Mouse (Mus musculus): ENCODE results near the gene Ptprb. TPM values are rescaled to one million over a fixed set of nuclear protein-coding genes. Genes with fewer than 3 reads are reported as not detected.

Ptprb gene
- polyA plus RNA-seq, 1 experiment from 2014 or later, result 2.1 TPM

DNA sequence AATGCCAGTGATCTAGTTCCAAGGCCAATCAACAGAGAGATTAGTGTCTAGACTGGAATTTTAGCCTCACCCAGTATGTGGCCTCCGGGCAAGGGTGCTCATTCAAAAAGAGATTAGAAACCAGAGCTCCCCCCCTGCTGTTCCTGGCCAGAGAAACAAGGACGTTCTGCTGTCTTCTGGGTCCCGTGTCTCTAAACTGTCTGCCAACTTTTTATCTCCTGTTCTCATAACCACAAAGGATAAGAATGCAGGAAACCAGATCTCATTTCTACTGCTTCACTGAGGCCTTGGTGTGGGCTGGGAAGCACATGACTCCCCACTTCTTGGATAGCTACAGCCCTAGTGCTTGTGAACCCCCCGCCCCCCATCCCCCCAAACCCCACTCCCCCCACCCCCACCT is 119.3 kb downstream of the Ptprb start:
- H3K27ac ChIP-seq, result no peak overlapping the region
- no peaks in the 10 kb centered on the region for H3K36me3 ChIP-seq
- no peaks in the 10 kb centered on the region for H3K9me3 ChIP-seq
- H3K4me1 ChIP-seq (replicated peaks), result peaks cover 6% of the 10 kb centered on the region; the same call in 1 of the 2 replicates
- H3K4me3 ChIP-seq, result no peak overlapping the region
- WGBS, result 40% methylated on average over 4 of the region's 4 CpGs
- DNase-seq (ENCODE audit: low spot score), result no peak
- H3K27me3 ChIP-seq (ENCODE audit: insufficient read depth, poor library complexity, severe bottlenecking), result peaks cover 11% of the 10 kb centered on the region

DNA sequence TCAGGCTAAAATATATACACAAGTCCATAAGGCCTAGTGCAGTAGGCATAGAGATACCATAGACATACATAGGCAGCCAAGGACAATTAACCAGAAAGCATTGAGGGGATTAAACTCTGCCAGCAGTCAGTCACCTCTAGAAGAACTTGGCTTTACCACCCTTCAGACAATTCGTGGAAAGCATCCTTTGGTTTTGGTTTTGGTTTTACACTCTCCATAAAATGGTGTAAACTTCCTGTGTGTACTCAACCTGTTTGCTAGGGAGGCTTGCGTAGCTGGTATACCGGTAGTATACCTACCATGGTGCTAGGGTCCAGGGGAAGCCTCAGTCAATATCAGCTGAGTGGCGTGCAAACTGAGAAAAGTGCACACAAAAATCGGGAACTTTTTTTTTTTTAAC is 121.0 kb downstream of the Ptprb start:
- no peak for DNase-seq (ENCODE audit: low spot score)
- H3K36me3 ChIP-seq, result no peaks in the 10 kb centered on the region
- peaks cover 6% of the 10 kb centered on the region for H3K27me3 ChIP-seq (ENCODE audit: insufficient read depth, poor library complexity, severe bottlenecking)
- no peaks in the 10 kb centered on the region for H3K9me3 ChIP-seq
- H3K27ac ChIP-seq, result no peak overlapping the region
- no peak overlapping the region for H3K4me3 ChIP-seq
- peaks cover 6% of the 10 kb centered on the region; the same call in 1 of the 2 replicates for H3K4me1 ChIP-seq (replicated peaks)
- WGBS, result 82% methylated on average over 5 of the region's 5 CpGs

DNA sequence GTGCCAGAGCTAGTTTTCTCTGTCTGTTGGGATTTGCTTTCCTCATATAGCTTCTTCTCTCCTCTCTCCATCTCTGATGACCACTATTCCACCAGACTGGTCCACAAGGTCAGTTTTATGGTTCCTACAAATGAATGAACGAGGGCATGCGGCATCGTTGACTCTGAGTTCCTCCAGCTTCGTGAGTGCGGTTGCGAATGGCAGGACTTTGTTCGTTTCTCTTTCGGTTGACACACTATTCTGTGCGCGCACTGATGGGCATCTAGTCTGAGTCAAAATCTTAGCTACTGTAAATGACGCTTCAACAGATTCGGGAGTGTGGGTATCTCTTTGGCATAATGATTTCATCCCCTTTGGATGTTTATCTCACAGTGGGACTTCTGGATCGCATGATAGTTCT is 121.6 kb downstream of the Ptprb start:
- DNase-seq (ENCODE audit: low spot score), result no peak
- Histone ChIP-seq H3K27me3 (ENCODE audit: insufficient read depth, poor library complexity, severe bottlenecking) (peaks cover 3% of the 10 kb centered on the region; the same call in 1 of the 2 replicates), H3K27ac (no peak overlapping the region), H3K36me3 (no peaks in the 10 kb centered on the region), H3K4me1 (replicated peaks) (peaks cover 6% of the 10 kb centered on the region; the same call in 1 of the 2 replicates), H3K4me3 (no peak overlapping the region), H3K9me3 (no peaks in the 10 kb centered on the region)
- 91% methylated on average over 13 of the region's 13 CpGs for WGBS

GRCm38 (mm10) chr10:116397573-116397972 is 122.2 kb downstream of the Ptprb start:
- H3K4me1 ChIP-seq (replicated peaks), result peaks cover 6% of the 10 kb centered on the region; the same call in 1 of the 2 replicates
- whole genome bisulfite sequencing, result 35% methylated on average over 14 of the region's 14 CpGs
- DNase-seq (ENCODE audit: low spot score), result peak; percentile 6
- H3K27ac ChIP-seq, result no peak overlapping the region
- no peaks in the 10 kb centered on the region for H3K9me3 ChIP-seq
- peak overlapping the region; percentile 30 for H3K4me3 ChIP-seq
- H3K36me3 ChIP-seq, result no peaks in the 10 kb centered on the region
- H3K27me3 ChIP-seq (ENCODE audit: insufficient read depth, poor library complexity, severe bottlenecking), result peaks cover 3% of the 10 kb centered on the region; the same call in 1 of the 2 replicates

GRCm38 (mm10) chr10:116397973-116398372 is 122.7 kb downstream of the Ptprb start:
- Histone ChIP-seq H3K36me3 (no peaks in the 10 kb centered on the region), H3K27ac (no peak overlapping the region), H3K4me3 (peak overlapping the region; percentile 30; the same call in 1 of the 2 replicates), H3K4me1 (replicated peaks) (peaks cover 6% of the 10 kb centered on the region; the same call in 1 of the 2 replicates), H3K9me3 (no peaks in the 10 kb centered on the region), H3K27me3 (ENCODE audit: insufficient read depth, poor library complexity, severe bottlenecking) (peaks cover 3% of the 10 kb centered on the region; the same call in 1 of the 2 replicates)
- 59% methylated on average over 12 of the region's 12 CpGs for WGBS
- DNase-seq (ENCODE audit: low spot score), result no peak

DNA sequence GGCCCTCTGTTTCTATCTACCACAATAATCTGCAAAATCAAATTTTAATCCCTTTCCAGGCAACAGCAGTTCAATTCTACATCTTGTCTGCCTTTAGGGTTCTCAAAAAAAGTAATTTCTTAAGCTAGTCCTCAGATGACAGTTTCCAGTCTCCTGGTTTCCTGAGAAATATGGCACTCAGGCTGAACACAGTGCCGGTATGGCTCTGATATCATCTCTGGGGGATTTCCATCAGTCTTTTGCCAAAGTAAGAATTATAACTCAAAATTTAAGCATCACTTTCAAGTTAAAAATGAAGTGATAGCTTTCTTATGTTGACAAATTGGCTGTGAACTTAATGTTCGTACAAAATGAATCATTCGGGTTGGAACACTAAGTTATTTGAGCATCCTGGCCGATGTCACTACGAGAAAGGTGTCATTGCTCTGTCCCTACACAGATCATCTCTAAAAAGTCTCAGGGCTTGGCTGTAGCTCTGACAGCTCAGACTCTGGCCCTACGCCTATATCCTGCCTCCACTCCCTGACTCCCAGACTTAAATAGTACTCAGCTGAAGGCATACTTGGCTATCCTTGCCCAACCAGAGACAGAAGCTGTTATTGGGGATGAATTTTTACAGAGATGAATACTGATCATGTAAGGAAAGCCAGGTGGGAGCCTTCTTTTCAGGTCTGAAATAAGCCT is 127.6 kb downstream of the Ptprb start:
- H3K4me1 ChIP-seq (replicated peaks), result peaks cover under 1% of the 10 kb centered on the region; the same call in 1 of the 2 replicates
- no peaks in the 10 kb centered on the region for H3K9me3 ChIP-seq
- H3K4me3 ChIP-seq, result no peak overlapping the region
- H3K27ac ChIP-seq, result no peak overlapping the region
- H3K27me3 ChIP-seq (ENCODE audit: insufficient read depth, poor library complexity, severe bottlenecking), result no peaks in the 10 kb centered on the region
- DNase-seq (ENCODE audit: low spot score), result no peak
- no peaks in the 10 kb centered on the region for H3K36me3 ChIP-seq
- WGBS, result 92% methylated on average over 6 of the region's 6 CpGs

DNA sequence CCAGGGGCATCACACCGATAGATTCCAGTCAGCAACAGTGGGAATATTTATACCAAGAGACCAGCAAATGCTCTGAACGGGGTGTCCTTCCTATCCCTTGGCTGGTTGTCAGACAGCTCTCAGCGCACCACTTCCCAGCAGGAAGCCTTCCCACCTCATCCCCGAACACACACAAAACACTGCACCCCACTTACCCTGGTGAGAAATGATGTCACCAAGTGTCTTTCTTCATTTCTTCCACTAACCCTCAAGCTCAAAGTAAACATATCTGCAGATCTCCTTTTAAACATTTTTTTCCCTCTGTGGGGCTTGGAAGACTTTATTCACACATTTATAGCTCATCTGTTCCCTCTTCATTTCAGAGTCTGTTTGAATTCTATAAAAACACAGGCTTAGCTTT is 128.4 kb downstream of the Ptprb start:
- Histone ChIP-seq H3K4me1 (replicated peaks) (no peaks in the 10 kb centered on the region), H3K27me3 (ENCODE audit: insufficient read depth, poor library complexity, severe bottlenecking) (no peaks in the 10 kb centered on the region), H3K4me3 (no peak overlapping the region), H3K36me3 (no peaks in the 10 kb centered on the region), H3K27ac (no peak overlapping the region), H3K9me3 (no peaks in the 10 kb centered on the region)
- no peak for DNase-seq (ENCODE audit: low spot score)
- 74% methylated on average over 4 of the region's 4 CpGs for whole genome bisulfite sequencing

DNA sequence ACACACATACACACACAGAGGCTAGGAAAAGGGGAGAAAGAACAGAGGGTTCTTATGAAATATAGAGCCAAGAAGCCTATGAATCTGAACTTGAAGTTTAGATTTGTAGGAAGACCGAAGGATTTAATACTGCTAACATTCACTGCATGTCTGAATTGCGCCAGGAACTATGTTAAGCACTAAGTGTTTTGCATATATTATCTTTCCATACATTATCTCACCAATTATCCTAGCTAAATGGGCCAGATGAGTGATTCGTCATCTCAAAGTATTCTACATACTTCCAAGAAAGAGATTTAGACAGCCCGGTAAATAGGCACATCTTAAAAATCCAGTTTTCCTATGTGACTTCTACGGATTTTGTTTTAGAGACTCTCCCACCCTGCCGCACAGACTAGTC is 129.7 kb downstream of the Ptprb start:
- 92% methylated on average over 6 of the region's 6 CpGs for WGBS
- H3K4me1 ChIP-seq (replicated peaks), result no peaks in the 10 kb centered on the region
- no peak for DNase-seq (ENCODE audit: low spot score)
- H3K36me3 ChIP-seq, result no peaks in the 10 kb centered on the region
- H3K27me3 ChIP-seq (ENCODE audit: insufficient read depth, poor library complexity, severe bottlenecking), result no peaks in the 10 kb centered on the region
- H3K27ac ChIP-seq, result no peak overlapping the region
- no peak overlapping the region for H3K4me3 ChIP-seq
- no peaks in the 10 kb centered on the region for H3K9me3 ChIP-seq

- 69% methylated on average over 19 of the region's 19 CpGs for WGBS
- DNase-seq (ENCODE audit: low spot score), result no peak
Observed at GRCm38 (mm10) chr10:116407684-116408359, 132.5 kb downstream of the Ptprb start.

GRCm38 (mm10) chr10:116410826-116411225 is 135.5 kb downstream of the Ptprb start:
- no peaks in the 10 kb centered on the region for H3K4me1 ChIP-seq (replicated peaks)
- no peaks in the 10 kb centered on the region for H3K9me3 ChIP-seq
- H3K27ac ChIP-seq, result no peak overlapping the region
- H3K4me3 ChIP-seq, result no peak overlapping the region
- 61% methylated on average over 9 of the region's 9 CpGs for WGBS
- no peak for DNase-seq (ENCODE audit: low spot score)
- H3K27me3 ChIP-seq (ENCODE audit: insufficient read depth, poor library complexity, severe bottlenecking), result no peaks in the 10 kb centered on the region
- peaks cover 3% of the 10 kb centered on the region; the same call in 1 of the 2 replicates for H3K36me3 ChIP-seq

More at GRCm38 (mm10) chr10:116407684-116408359, 132.5 kb downstream of the Ptprb start:
- H3K27me3 ChIP-seq (ENCODE audit: insufficient read depth, poor library complexity, severe bottlenecking), result no peaks in the 10 kb centered on the region
- no peaks in the 10 kb centered on the region for H3K9me3 ChIP-seq
- H3K4me3 ChIP-seq, result no peak overlapping the region
- no peaks in the 10 kb centered on the region for H3K4me1 ChIP-seq (replicated peaks)
- H3K27ac ChIP-seq, result no peak overlapping the region
- no peaks in the 10 kb centered on the region for H3K36me3 ChIP-seq

DNA sequence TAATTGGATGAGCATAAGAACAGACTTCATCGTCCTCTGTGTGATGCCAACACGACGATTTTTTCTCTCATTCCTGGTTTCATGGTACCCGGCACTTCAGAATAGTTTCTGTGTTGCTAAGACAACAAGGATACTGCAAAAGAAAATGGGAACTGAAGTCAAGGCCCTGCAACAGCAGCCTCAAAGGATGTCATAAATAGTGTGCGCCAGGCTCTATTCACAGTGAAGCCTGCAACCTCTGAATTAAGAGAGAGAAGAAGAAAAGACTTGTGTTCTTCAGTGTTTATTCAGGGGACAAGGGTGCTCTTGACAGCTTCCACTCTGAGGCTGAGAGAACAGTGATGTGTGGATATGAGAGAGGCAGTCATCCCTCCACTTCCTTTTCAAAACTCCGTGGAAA is 140.8 kb downstream of the Ptprb start:
- Histone ChIP-seq H3K27ac (0 out of 2 replicates have a peak overlapping the region, but pooled peaks have one; percentile 8), H3K9me3 (no peaks in the 10 kb centered on the region), H3K4me3 (no peak overlapping the region), H3K4me1 (replicated peaks) (peaks cover 9% of the 10 kb centered on the region), H3K27me3 (ENCODE audit: insufficient read depth, poor library complexity, severe bottlenecking) (no peaks in the 10 kb centered on the region), H3K36me3 (peaks cover 5% of the 10 kb centered on the region; the same call in 1 of the 2 replicates)
- 52% methylated on average over 6 of the region's 6 CpGs for WGBS
- DNase-seq (ENCODE audit: low spot score), result no peak

GRCm38 (mm10) chr10:116416726-116417125 is 141.4 kb downstream of the Ptprb start:
- 0 out of 2 replicates have a peak, but pooled peaks cover under 1% of the 10 kb centered on the region for H3K9me3 ChIP-seq
- H3K4me3 ChIP-seq, result no peak overlapping the region
- no peak for DNase-seq (ENCODE audit: low spot score)
- H3K27ac ChIP-seq, result 0 out of 2 replicates have a peak overlapping the region, but pooled peaks have one; percentile 8
- H3K36me3 ChIP-seq, result peaks cover 5% of the 10 kb centered on the region; the same call in 1 of the 2 replicates
- WGBS, result 71% methylated on average over 5 of the region's 5 CpGs
- H3K27me3 ChIP-seq (ENCODE audit: insufficient read depth, poor library complexity, severe bottlenecking), result no peaks in the 10 kb centered on the region
- H3K4me1 ChIP-seq (replicated peaks), result peaks cover 9% of the 10 kb centered on the region
